Mouse (Mus musculus): ENCODE results near the gene Sh3bp2.
A peak's percentile ranks its signal among the peaks of the same experiment; 100 is the strongest.

The Sh3bp2 gene

GRCm38 (mm10) chr5:34525663-34526476 is at the start of gene Sh3bp2:
Sh3bp2 (plus strand) TSS chr5:34525838.
- DNase-seq (ENCODE audit: low read depth, low spot score): peak; percentile 93

DNA sequence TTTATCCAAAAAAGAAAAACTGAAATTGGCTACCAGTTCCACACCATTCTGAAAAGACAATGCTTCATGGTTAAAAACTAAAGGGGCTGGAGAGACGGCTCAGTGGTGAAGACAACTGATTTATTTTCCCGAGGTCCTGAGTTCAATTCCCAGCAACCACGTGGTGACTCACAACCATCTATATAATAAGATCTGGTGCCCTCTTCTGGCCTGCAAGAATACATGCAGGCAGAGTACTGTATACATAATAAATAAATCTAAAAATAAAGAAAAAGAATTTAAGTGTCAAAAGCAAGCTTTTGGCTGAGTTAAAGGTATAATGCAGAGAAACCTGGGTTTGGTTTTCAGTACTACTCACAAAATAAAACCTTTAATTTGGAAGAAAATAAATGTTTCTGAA is 44.7 kb upstream of the Sh3bp2 start:
- DNase-seq (ENCODE audit: low read depth, low spot score): no peak

DNA sequence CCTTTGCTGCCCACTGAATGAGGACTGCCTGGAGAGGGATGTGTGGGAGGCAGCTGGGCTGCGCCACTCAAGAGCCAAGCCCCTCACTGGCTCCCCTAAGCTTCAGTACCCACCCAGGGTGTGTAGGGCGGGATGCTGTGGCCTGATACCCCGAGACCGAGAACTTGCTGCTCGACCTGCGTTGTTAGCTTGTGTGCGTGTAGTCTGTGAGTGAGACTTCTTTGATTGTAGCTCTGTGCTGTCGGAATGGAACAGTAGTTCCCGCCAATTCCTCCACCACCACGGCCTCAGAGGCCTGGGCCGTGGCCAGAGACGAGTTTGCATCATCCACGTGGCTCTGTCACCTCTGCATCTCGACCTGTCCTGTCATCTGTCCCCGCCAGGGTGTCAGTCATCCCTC is 39.9 kb upstream of the Sh3bp2 start:
- no peak for DNase-seq (ENCODE audit: low read depth, low spot score)

GRCm38 (mm10) chr5:34487320-34488090 is 38.1 kb upstream of the Sh3bp2 start:
- no peak for DNase-seq (ENCODE audit: low read depth, low spot score)

GRCm38 (mm10) chr5:34488741-34489417 is 36.8 kb upstream of the Sh3bp2 start:
- no peak for DNase-seq (ENCODE audit: low read depth, low spot score)

- no peak for DNase-seq (ENCODE audit: low read depth, low spot score)
These were observed 36.2 kb upstream of the Sh3bp2 start for GRCm38 (mm10) chr5:34489418-34489787.

- DNase-seq (ENCODE audit: low read depth, low spot score): no peak
These were observed 28.9 kb upstream of the Sh3bp2 start for GRCm38 (mm10) chr5:34496745-34497144.

DNA sequence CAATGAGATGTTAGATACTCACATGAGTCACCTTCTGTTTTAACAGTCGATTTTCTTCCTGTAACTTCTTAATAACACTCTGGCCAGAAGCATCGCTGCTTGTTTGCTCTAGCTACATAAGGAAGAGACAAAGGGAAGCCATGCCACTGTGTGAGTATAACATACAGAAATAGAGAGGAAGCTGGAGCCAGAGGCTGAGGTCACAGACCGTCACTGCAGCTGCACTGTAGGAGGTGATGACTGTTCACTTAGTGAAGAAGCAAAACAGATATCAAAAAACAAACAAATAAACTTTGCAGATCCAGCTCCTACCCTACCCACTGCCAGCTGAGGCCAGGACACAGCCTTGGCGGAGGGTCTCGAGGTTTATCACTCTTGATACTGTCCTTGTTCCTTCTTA is 24.8 kb upstream of the Sh3bp2 start:
- no peak for DNase-seq (ENCODE audit: low read depth, low spot score)

GRCm38 (mm10) chr5:34501588-34501987 is 24.1 kb upstream of the Sh3bp2 start:
- no peak for DNase-seq (ENCODE audit: low read depth, low spot score)

GRCm38 (mm10) chr5:34502411-34502810 is 23.2 kb upstream of the Sh3bp2 start:
- no peak for DNase-seq (ENCODE audit: low read depth, low spot score)

- DNase-seq (ENCODE audit: low read depth, low spot score): no peak
These were observed 22.8 kb upstream of the Sh3bp2 start for GRCm38 (mm10) chr5:34502821-34503220.

DNA sequence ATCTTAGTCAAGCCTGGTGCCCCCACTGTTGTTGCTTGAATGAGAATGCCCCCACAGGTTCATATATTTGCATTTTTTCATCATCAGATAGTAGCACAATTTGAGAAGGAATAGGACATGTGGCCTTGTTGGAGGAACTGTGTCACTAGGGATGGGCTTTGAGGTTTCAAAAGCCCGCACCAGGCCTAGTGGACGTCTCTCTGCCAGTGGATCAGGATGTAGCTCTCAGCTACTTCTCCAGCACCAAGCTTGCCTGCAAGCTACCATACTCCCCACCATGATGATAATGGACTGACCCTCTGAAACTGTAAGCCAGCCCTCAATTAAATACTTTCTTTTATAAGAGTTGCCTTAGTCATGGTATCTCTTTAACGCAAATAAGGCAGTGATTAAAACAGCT is 13.2 kb upstream of the Sh3bp2 start:
- DNase-seq (ENCODE audit: low read depth, low spot score): no peak

DNA sequence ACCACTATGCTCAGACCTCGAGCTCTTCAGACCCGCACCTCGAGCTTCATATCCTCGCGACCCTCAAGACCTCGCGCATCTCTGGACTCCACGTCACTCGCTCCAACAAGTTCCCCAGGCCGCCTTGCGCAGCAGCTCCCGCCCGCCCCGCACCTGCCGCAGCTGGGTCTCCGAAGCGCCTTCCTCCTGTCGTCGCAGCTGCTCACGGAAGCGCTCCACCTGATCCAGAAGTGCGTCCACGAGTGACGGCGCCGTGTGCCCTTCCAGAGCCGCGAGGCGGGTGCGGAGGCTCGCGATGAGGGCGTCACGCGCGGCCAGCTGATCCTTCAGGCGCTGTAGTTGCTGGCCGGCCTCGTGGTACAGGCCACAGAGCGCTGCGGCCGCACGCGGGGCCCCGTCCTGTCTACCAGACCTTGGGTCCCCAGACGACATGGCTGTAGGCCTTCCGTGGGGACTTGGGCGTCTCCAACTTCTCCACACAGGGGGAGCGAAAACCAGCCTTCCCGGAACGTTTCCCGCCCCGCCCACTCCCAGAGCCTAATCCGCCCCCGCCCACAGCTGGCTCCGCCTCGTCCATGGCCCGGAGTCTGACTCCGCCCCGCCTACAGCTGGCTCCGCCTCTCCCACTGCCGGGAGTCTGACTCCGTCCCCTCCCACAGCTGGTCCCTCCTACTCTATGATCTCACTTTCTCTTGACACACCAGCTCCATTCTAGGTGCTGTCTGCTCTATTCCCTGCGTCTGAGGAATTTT is 12.0 kb upstream of the Sh3bp2 start, which contains the start of gene Tnip2:
Gene Tnip2, minus strand, starts transcription at position 526 of the 752 bp plus-strand sequence.
- peak; percentile 95 for DNase-seq (ENCODE audit: low read depth, low spot score)

- no peak for DNase-seq (ENCODE audit: low read depth, low spot score)
These were observed 11.4 kb upstream of the Sh3bp2 start for GRCm38 (mm10) chr5:34514218-34514566.

GRCm38 (mm10) chr5:34515096-34515495 is 10.5 kb upstream of the Sh3bp2 start:
- DNase-seq (ENCODE audit: low read depth, low spot score): no peak

GRCm38 (mm10) chr5:34517913-34518312 is 7.7 kb upstream of the Sh3bp2 start:
- DNase-seq (ENCODE audit: low read depth, low spot score): peak; percentile 83

DNA sequence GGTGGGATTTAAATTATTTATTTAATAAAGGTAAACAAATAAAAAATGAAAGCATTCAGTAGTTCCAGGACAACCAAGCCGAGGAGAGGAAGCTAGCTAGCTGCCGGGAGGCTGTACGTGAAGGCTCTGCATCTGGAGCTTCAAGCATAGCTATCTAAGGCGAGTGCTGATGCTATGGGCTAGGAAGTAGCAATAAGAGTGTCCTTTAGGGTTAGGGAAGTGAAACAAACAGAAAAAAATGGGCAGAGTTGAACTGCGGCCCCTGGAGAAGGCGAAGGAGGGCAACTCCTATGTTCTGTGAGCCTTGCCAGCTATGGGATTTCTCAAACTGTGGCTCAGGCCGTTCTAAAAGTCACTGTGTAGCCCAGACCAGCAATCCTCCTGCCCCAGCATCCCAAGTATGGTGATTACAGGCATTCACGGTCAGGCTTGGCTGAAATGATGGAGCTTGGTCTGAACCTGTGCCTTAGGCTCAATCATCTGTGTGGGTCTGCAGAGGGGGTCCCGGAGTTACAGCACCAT is 6.2 kb upstream of the Sh3bp2 start:
- no peak for DNase-seq (ENCODE audit: low read depth, low spot score)

- peak; percentile 71 for DNase-seq (ENCODE audit: low read depth, low spot score)
These were observed 5.0 kb upstream of the Sh3bp2 start for GRCm38 (mm10) chr5:34520458-34521209.

GRCm38 (mm10) chr5:34521337-34521736 is 4.3 kb upstream of the Sh3bp2 start:
- DNase-seq (ENCODE audit: low read depth, low spot score): no peak

GRCm38 (mm10) chr5:34523958-34524485 is 1.6 kb upstream of the Sh3bp2 start:
- DNase-seq (ENCODE audit: low read depth, low spot score): peak; percentile 33
